Comparison of ENCODE assay signal across 7 mouse cellular contexts in the genomic region with DNA sequence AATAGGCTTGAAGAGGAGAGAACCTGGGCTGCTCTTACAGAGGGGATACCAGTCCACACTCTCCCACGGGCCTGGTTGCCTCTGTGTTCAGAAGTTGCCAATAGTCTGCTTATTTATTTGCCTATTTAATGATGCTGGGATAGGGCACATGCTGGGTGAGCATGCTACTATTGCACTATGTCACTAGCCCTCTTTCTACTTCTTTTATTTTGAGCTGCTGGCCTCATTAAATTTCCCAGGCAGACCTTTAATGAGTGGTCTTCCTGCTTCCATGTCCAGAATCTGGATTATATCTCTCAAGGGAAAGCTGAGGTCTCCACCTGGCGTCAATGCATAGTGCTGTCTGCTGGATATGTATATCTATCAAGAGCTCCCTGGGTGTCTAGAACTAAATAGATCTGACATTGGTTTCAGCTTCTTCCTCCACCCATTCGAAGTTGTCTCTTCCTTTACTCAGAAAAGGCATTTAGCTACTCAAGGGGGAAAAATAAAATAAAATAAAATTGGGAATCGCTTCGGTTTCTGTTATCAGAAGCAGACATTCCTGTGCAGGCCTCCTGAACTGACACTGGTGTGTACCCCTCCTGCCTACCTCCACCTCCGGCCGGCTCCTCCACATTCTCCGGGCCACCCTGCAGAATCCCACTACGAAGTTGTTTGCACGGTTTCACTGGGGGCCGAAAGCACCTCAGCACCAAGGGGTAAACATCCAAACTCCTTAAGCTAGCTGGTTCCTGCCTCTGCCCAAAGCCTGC. TPM values are rescaled to one million over a fixed set of nuclear protein-coding genes. Genes with fewer than 3 reads are reported as not detected.
A peak's percentile ranks its signal among the peaks of the same experiment; 100 is the strongest.
DNase-seq lines count a peak whose midpoint lies in the region; ATAC-seq and TF ChIP-seq lines count a peak whose summit lies in the region.

No protein-coding gene starts in this region.

- H3K9ac ChIP-seq in lung, embryonic 15.5 days = peak overlapping the region; percentile 43
- H3K9ac ChIP-seq in embryonic facial prominence, embryonic 12.5 days = peak overlapping the region; percentile 56

- no peaks in the 10 kb centered on the region for H3K9me3 ChIP-seq in lung, embryonic 15.5 days
- H3K9me3 ChIP-seq in embryonic facial prominence, embryonic 12.5 days = no peaks in the 10 kb centered on the region
- H3K9me3 ChIP-seq in limb, embryonic 10.5 days (replicated peaks) = no peaks in the 10 kb centered on the region

- H3K4me3 ChIP-seq in lung, embryonic 15.5 days = peak overlapping the region; percentile 69
- H3K4me3 ChIP-seq in embryonic facial prominence, embryonic 12.5 days = peak overlapping the region; percentile 61
- H3K4me3 ChIP-seq in limb, embryonic 10.5 days = peak overlapping the region; percentile 75
- peak overlapping the region; percentile 65 for H3K4me3 ChIP-seq in small intestine, adult 2 months (ENCODE audit: low read depth, low read length)

- no peaks in the 10 kb centered on the region for H3K27me3 ChIP-seq in lung, embryonic 15.5 days
- no peaks in the 10 kb centered on the region for H3K27me3 ChIP-seq in embryonic facial prominence, embryonic 12.5 days
- no peaks in the 10 kb centered on the region for H3K27me3 ChIP-seq in limb, embryonic 10.5 days (ENCODE audit: low read depth, poor library complexity, severe bottlenecking)
- H3K27me3 ChIP-seq in small intestine, adult 2 months (ENCODE audit: control insufficient read depth, insufficient read depth, low read length) = no peaks in the 10 kb centered on the region

- no peak for ATAC-seq in lung, embryonic 15.5 days (ENCODE audit: borderline replicate concordance, extremely low read depth, low FRiP score, low TSS enrichment)
- ATAC-seq in embryonic facial prominence, embryonic 12.5 days (ENCODE audit: insufficient number of reproducible peaks, insufficient read depth, low FRiP score, low TSS enrichment) = peak; percentile 64

- peaks cover 19% of the 10 kb centered on the region for H3K4me1 ChIP-seq in lung, embryonic 15.5 days
- peaks cover 24% of the 10 kb centered on the region for H3K4me1 ChIP-seq in embryonic facial prominence, embryonic 12.5 days
- peaks cover 18% of the 10 kb centered on the region for H3K4me1 ChIP-seq in limb, embryonic 10.5 days
- peaks cover 10% of the 10 kb centered on the region; the same call in 1 of the 2 replicates for H3K4me1 ChIP-seq in small intestine, adult 2 months (ENCODE audit: control insufficient read depth, insufficient read depth, insufficient read length, low read length)

- no peak for DNase-seq in lung, postnatal 10 days
- DNase-seq in limb, embryonic 10.5 days (ENCODE audit: low spot score) = no peak
- DNase-seq in layer of hippocampus, postnatal 36 days = no peak
- DNase-seq in cerebellum, adult 9-11 months = no peak

- TF ChIP-seq POLR2A in small intestine, adult 2 months (IDR thresholded peaks at IDR 0.05; ENCODE audit: low read depth, low read length) = no peak

- peak overlapping the region; percentile 89 for H3K4me2 ChIP-seq in lung, embryonic 15.5 days
- H3K4me2 ChIP-seq in embryonic facial prominence, embryonic 12.5 days (replicated peaks) = peak overlapping the region; percentile 69

- 0 out of 2 replicates have a peak overlapping the region, but pooled peaks have one; percentile 21 for H3K27ac ChIP-seq in lung, embryonic 15.5 days
- H3K27ac ChIP-seq in embryonic facial prominence, embryonic 12.5 days = peak overlapping the region; percentile 47; the same call in 1 of the 2 replicates
- peak overlapping the region; percentile 85 for H3K27ac ChIP-seq in limb, embryonic 10.5 days
- H3K27ac ChIP-seq in small intestine, adult 2 months (ENCODE audit: insufficient read depth, low read depth, low read length) = no peak overlapping the region

- WGBS in lung, embryonic 15.5 days = 9% methylated on average over 11 of the region's 11 CpGs
- WGBS in embryonic facial prominence, embryonic 12.5 days = 13% methylated on average over 11 of the region's 11 CpGs
- 22% methylated on average over 11 of the region's 11 CpGs for whole genome bisulfite sequencing in limb, embryonic 10.5 days
- 7% methylated on average over 11 of the region's 11 CpGs for WGBS in small intestine, adult 2 months

- H3K36me3 ChIP-seq in lung, embryonic 15.5 days = no peaks in the 10 kb centered on the region
- H3K36me3 ChIP-seq in embryonic facial prominence, embryonic 12.5 days = peaks cover 5% of the 10 kb centered on the region; the same call in 1 of the 2 replicates
- H3K36me3 ChIP-seq in limb, embryonic 10.5 days = no peaks in the 10 kb centered on the region
- no peaks in the 10 kb centered on the region for H3K36me3 ChIP-seq in small intestine, adult 2 months (ENCODE audit: control insufficient read depth, insufficient read depth, low read length)

- no peak for TF ChIP-seq CTCF in small intestine, adult 2 months (IDR thresholded peaks at IDR 0.05; ENCODE audit: extremely low read depth, insufficient read length, insufficient replicate concordance, low read depth, low read length)

RNA-seq across cellular contexts. Expression of a gene that starts 0.5 kb away (rescaled TPM):
- polyA plus RNA-seq in lung, embryonic 15.5 days (2015; fragmentation: Nextera tagmentation; extraction: Ambion mirVana) = 16.0 and 17.5 TPM in 2 replicates
- 25.7 and 27.2 TPM in 2 replicates for polyA plus RNA-seq in embryonic facial prominence, embryonic 12.5 days (2016; fragmentation: Nextera tagmentation; extraction: Ambion mirVana)
- 15.2 and 18.1 TPM in 2 replicates for polyA plus RNA-seq in limb, embryonic 10.5 days (2016; fragmentation: Nextera tagmentation; extraction: Ambion mirVana)
- polyA plus RNA-seq in small intestine, adult 2 months (2012; rRNA removed) = 2.5 and 4.9 TPM in 2 replicates
- 10 to 100 TPM; 17.2 to 18.1 TPM for total RNA-seq in layer of hippocampus, postnatal 36 days (2021)

RNA-seq across cellular contexts. Expression of a gene that starts 46.5 kb away (rescaled TPM):
- polyA plus RNA-seq in lung, embryonic 15.5 days (2015; fragmentation: Nextera tagmentation; extraction: Ambion mirVana) = 0.15 and 0.29 TPM in 2 replicates
- 1.7 and 1.8 TPM in 2 replicates for polyA plus RNA-seq in embryonic facial prominence, embryonic 12.5 days (2016; fragmentation: Nextera tagmentation; extraction: Ambion mirVana)
- polyA plus RNA-seq in limb, embryonic 10.5 days (2016; fragmentation: Nextera tagmentation; extraction: Ambion mirVana) = 0.31 and 0.66 TPM in 2 replicates
- 0.06 and 0.17 TPM in 2 replicates for polyA plus RNA-seq in small intestine, adult 2 months (2012; rRNA removed)
- under 1 TPM; 0.22 to 0.23 TPM for total RNA-seq in layer of hippocampus, postnatal 36 days (2021)
